Mouse (Mus musculus) heart, postnatal 4 days (tissue): ENCODE data around the gene Slco2a1. TPM values are rescaled to one million over a fixed set of nuclear protein-coding genes. Genes with fewer than 3 reads are reported as not detected.
"Not testable (repeated sequence)": the region's sequence is repeated elsewhere in the genome, so short reads cannot be mapped to it uniquely, and the experiment has no call there.

ENCODE experiments used
- DNase-seq: peaks from one replicate; pipeline ENCODE4 v3.0.0; 2021
- total RNA-seq, 2 experiments: library from RNA; stranded (reverse); gene quantifications; 2 replicates each; pipeline ENCODE4 v1.2.3; 2021

Slco2a1 gene
- total RNA-seq, 2 experiments from 2014 or later: 9.5 to 10.0 TPM

DNA sequence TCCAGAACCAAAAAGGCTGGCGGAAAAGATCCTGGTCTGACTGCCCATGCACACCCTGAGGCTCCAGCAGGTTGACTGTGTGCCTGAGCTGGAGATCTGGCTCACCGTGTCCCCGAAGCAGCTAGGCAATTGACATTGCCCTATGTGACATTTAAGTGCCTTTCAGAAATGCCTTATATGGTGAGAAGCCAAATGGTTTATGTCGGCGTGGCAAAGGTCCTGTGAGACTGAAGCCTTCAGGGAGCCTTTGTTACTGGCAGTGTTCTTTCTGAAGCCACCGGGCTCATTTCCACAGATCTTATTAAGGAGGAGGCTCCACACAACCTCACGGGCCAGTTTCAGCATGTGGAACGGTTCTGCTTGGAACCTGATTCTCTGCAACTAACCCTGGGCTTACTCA, 98.8 kb downstream of the Slco2a1 start:
- no peak for DNase-seq

DNA sequence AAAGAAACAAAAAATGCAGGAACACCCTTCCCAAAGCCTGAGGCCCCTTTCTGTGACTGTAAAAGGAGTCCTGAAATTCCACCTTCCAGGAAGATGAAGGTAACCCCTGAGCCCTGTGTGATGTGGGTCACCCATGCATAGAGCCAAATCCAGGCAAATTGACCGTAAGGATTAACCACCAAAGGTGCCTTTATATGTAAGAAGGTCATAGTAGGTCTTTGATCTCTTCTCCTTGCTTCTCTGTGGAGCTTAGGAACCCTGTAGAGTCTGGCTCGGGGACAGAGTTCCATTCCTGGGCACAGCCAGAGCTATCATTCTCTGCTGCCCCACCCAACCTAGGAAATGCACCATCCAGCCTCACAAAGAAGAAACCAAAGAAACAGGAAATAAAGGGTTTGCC, 100.1 kb downstream of the Slco2a1 start:
- no peak for DNase-seq

DNA sequence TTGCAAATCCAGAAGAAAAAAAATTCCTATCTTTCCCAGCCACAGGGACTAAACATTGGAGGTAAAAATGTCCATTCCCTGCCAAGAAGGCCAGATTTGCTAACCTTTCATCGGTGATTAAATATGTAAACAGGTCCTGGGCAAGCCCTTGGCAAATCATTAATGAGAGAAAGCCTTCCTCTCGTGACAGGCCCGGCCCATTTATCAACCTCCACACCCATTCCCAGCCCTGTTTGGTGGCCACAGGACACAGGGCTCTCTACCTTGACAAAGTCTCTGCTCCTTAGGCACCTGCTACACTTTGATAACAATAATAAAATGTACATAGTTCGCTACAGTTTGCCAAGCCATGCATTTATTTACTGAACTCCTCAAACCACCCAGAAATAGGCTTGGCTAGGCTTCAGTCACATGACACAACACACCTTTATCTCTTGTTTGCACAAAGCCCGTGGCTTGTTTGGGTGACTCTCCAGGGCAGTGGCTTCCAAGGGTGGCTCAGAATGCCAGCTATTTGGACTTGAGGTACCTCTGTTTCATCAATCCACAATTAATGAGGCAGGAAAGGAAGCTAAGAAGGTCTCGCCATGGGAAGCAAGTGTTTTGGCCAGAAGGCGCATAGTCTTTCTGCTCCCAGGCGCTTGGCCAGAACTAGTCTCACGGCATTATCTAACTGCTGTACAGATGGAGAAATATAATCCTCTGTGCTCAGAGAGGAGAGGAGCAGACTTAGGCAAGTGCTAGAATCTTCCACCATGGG, 101.8 kb downstream of the Slco2a1 start:
- no peak for DNase-seq

- no peak for DNase-seq
These were observed 102.7 kb downstream of the Slco2a1 start for GRCm38 (mm10) chr9:103091039-103091883.

DNA sequence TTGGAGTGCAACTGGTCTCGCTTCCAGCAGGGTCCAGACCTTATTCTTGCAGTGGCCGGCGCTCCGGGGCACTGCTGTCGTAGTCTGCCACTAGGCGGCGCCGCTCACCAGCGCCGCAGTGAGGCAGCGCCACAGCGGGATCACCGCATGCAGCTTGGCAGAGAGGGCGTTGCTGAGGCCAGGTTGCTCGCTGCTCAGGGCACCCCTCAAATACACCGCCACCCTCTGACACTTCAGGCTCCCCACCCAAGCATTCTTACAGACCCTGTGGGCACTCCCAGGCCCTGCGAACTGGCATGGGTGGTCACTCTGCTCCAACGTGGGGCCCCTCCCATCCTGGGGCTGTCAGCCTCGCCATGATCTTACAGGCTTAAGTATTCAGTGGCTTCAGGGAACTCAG, 103.7 kb downstream of the Slco2a1 start:
- peak; percentile 89 for DNase-seq

DNA sequence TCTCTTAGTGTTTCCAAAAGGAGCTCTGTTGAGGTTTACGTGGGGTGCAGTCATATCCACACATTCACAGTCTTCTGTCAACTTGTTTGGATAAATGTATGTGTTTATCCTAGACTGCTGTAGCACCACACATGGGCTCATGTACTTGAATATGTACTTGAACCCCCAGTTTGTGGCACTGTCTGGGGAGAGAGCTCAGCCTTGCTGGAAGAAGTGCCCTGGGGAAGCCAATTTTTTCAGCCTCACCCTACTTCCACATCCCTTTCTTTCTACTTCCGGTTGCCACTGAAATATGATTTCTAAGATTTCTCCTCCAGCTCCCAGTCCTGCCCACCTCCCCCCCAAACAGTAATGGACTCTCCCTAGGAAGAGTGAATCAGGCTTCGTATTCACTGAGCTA, 105.2 kb downstream of the Slco2a1 start:
- DNase-seq: no peak

GRCm38 (mm10) chr9:103108341-103108798, 119.9 kb downstream of the Slco2a1 start:
- not testable (repeated sequence) for DNase-seq

GRCm38 (mm10) chr9:103108943-103109670, 120.6 kb downstream of the Slco2a1 start:
- no peak for DNase-seq

DNA sequence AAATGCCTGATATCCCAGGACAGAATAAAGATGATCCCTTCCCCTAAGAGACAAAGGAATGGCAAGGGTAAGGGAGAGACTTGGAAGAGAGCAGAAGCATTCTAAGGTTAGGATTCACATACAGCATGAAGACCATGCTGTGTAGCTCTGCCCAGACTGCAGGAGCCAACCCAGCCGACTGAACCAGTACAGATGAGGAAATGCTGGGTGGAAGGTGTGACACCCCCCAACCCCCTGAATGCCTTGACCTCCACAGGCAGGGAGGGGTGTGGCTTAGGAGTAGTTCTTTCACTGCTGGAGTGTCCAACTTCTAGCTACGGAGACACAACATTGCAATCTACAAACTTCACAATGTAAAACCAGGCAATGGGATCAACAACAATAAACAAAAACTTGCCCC, 121.4 kb downstream of the Slco2a1 start:
- no peak for DNase-seq

DNA sequence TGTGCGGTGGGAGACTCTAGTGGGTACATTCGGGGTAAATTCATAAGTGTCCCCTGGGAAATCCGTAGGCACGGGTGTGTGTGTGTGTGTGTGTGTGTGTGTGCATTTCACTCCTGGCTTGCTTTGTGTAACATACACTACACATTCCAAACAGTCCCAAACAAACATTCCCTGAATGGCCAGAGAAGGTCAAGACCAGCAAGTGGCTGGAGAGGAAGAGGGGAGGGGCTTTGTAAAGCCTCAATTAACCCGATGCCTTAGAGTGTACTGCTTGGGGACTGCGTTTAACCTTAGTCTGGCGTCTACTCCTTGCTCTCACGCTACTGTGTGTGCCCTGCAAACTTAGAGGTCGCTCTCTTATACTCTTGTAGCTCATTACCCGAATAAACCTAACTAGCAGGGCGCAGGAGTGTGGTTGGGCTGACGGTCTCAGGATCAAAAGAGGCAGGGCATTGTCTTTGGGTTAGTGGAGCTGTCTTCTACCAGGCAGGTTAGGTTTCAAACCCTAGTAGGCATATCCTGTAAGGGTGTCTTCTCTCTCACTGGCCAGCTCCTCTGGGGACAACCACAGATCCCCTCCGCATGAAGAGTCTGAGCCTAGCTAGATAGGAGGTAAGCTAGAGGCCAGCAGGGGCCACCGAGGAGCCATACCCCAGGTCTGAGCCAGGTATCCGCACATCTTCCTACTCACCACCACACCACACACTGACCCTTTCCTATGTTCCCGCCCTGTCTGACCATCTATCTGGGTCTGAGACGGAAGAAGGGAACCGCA, 122.4 kb downstream of the Slco2a1 start:
- no peak for DNase-seq

- peak; percentile 45 for DNase-seq
These were observed 123.3 kb downstream of the Slco2a1 start, which contains the start of gene Rab6b for GRCm38 (mm10) chr9:103111621-103112470. Rab6b (plus strand) TSS chr9:103111787.

GRCm38 (mm10) chr9:103112471-103113271, 124.2 kb downstream of the Slco2a1 start:
- peak; percentile 20 for DNase-seq

DNA sequence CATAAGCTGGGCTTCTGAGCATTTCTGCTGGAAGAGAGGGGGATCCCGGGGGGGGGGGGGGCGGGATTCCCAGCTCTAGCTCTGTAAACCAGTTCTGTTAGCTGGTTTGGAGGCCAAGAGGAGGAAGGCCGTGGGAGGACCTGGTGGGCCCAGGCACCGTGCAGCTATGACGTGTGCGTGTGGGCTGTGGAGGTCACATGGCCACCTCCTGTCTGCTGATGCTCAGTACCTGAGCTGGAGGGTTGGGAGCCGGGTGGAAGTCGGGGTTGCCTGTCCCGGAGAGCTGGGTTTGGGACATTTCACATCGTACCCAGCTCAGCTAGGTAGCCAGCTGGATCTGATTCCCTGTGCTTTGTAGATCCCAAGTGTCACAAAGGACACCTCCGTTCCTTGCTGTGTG, 124.8 kb downstream of the Slco2a1 start:
- no peak for DNase-seq

- no peak for DNase-seq
These were observed 125.8 kb downstream of the Slco2a1 start for GRCm38 (mm10) chr9:103114326-103114725.

DNA sequence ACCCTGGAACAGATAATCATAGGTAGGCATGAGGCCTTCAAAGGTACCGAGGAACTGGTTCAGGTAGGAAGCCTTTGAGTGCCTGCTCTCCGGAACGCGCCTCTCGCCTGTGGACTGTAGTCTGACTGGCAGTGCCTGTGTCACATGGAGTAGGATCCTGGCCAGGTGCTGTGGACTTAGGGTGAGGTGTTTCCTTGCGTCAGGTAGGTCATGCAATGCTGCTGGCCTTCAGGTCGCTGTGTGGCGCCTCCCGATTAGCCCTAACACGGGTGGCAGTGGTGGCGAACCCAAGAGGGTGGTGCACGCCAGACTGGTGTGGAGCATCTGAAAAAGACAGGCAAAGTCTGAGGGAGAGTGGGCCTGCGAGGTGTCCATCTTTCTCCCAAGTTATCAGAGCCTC, 126.4 kb downstream of the Slco2a1 start:
- DNase-seq: no peak

- no peak for DNase-seq
These were observed 128.4 kb downstream of the Slco2a1 start for GRCm38 (mm10) chr9:103116941-103117340.

DNA sequence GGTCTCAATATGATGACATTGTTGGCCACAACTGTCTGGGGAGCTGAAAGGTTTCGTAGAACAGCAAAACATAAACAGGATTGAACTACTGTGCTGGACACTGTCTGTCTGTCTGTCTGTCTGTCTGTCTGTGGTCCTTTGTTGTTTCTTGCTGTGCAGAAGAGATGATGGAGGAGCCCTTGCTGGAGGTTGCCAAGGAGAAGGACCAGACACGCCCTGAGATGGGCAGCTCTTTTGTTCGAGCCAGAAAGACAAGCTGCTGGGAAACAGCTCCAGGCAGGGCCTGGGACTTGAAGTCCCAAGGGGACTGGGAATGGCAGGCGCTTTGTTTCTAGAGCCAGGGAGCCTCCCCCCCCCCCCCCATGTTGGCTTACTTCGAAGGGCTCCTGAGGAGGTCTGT, 129.0 kb downstream of the Slco2a1 start:
- DNase-seq: no peak

DNA sequence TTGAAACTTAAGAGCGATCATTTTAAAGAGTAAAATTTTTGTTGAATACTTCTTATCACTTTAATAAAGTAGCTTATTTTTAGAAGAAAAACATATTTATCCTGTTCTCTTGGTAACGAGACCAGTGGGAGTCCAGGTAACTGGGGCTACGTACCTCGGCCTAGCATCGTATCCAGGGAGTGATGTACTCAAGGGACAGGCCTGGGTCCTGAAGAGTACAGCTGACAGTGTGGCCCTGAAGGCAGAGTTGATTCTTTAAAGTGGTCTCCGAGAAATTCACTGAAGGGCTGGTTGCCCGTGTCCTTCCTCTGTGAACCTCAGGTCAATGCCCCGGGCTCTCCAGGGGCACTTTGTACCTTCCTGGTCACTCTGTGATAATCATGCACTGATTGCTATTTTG, 129.4 kb downstream of the Slco2a1 start:
- no peak for DNase-seq

GRCm38 (mm10) chr9:103118651-103119275, 130.3 kb downstream of the Slco2a1 start:
- DNase-seq: no peak

DNA sequence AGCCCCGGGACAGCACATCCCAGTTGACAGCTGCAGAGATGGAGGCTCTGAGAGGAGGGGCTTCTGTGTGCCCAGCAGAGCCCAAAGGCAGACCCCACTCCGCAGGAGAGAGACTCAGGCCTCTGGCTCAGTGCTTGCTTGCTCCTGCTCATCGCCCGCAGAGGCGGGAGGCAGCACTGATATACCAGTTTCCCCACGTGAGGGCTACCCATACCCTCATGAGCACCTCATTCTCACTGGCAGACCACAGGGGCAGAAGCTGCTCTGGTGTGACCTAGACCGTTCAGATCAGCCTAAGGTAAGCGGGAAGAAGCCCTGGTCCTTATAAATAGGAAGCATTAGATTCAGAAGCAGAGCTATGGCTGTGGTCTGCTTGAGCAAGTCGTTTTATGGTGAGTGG, 131.3 kb downstream of the Slco2a1 start:
- no peak for DNase-seq
